Mouse (Mus musculus) limb, embryonic 11.5 days (tissue): ENCODE data around the gene Ttll5. TPM values are rescaled to one million over a fixed set of nuclear protein-coding genes. Genes with fewer than 3 reads are reported as not detected.

Experiments used
- ATAC-seq: fragments of 200-750 bp; cut with Nextera tagmentation; 2 replicates; pipeline ENCODE4 v1.8.0; 2017; ENCODE audit warnings: low read depth; ENCODE audit not compliant: insufficient number of reproducible peaks, low FRiP score, low TSS enrichment
- DNase-seq: peaks from one replicate; pipeline ENCODE4 v3.0.0-alpha.2; 2015; ENCODE audit warnings: low spot score
- H3K27ac ChIP-seq: fragments of 300-500 bp; sonication (generic); replicated peaks from 2 replicates; pipeline ENCODE4 v1.5.1; 2014; ENCODE audit warnings: low read depth, mild to moderate bottlenecking, low read length
- H3K27me3 ChIP-seq: fragments of 300-500 bp; sonication (generic); 2 replicates; pipeline ENCODE4 v1.6.1; 2014; ENCODE audit warnings: mild to moderate bottlenecking, low read length, mixed read lengths; ENCODE audit not compliant: control insufficient read depth, insufficient read depth
- H3K36me3 ChIP-seq: fragments of 300-500 bp; sonication (generic); 2 replicates; pipeline ENCODE4 v1.6.1; 2014; ENCODE audit warnings: mild to moderate bottlenecking, low read length, moderate library complexity, mixed read lengths; ENCODE audit not compliant: control insufficient read depth, insufficient read depth
- H3K4me1 ChIP-seq: fragments of 300-500 bp; sonication (generic); 2 replicates; pipeline ENCODE4 v1.6.1; 2014; ENCODE audit warnings: low read length, mixed read lengths; ENCODE audit not compliant: control insufficient read depth, insufficient read depth
- H3K4me2 ChIP-seq: fragments of 300-500 bp; sonication (generic); 2 replicates; pipeline ENCODE4 v1.6.1; 2014; ENCODE audit warnings: low read depth, mild to moderate bottlenecking, moderate library complexity; ENCODE audit not compliant: severe bottlenecking
- H3K4me3 ChIP-seq: fragments of 300-500 bp; sonication (generic); 2 replicates; pipeline ENCODE4 v1.5.1; 2014; ENCODE audit warnings: low read depth, low read length
- H3K9ac ChIP-seq: fragments of 300-500 bp; sonication (generic); 2 replicates; pipeline ENCODE4 v1.6.1; 2014; ENCODE audit warnings: mild to moderate bottlenecking, low read length
- H3K9me3 ChIP-seq: fragments of 300-500 bp; sonication (generic); 2 replicates; pipeline ENCODE4 v1.6.1; 2016; ENCODE audit warnings: low read length; ENCODE audit not compliant: control insufficient read depth
- WGBS: fragments of 180-500 bp; shearing (Covaris S2); extraction: QIAGEN DNeasy Blood & Tissue Kit; methylation state at CpG from one replicate; pipeline ENCODE4 v1.1.7; 2014; 5-methylcytosine and 5-hydroxymethylcytosine counted together
- polyA plus RNA-seq: library from polyadenylated mRNA; unstranded; fragments of >200 nt; fragmentation: Nextera tagmentation; extraction: Ambion mirVana; gene quantifications from 2 replicates; pipeline ENCODE4 v1.2.1, GENCODE M21; 2014

The Ttll5 gene
- polyA plus RNA-seq, 1 experiment from 2014 or later, result 22.4 TPM

DNA sequence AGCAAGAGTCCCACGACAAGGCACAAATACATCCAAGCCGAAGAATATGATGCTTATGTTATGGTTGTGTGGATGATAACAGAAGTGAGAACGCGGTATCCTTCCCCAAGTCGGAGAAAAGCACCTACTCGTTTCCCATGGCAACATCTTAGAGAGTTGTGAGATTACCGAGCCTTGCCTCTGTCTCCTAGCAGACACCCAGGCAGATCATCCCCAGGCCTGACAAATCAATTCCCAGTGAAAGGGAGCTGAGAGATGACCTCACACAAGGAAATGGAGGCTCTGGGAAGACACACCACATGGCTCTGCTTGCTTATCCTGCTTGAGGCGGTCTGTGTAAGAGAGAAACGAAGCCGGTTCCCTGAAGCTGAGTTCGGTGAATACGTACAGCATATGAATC is 250.2 kb downstream of the Ttll5 start:
- Histone ChIP-seq H3K9ac (no peak overlapping the region), H3K4me1 (peaks cover 25% of the 10 kb centered on the region), H3K27ac (no peak overlapping the region), H3K9me3 (peaks cover 4% of the 10 kb centered on the region), H3K27me3 (no peaks in the 10 kb centered on the region), H3K4me3 (no peak overlapping the region), H3K36me3 (no peaks in the 10 kb centered on the region), H3K4me2 (no peak overlapping the region)
- 89% methylated on average over 12 of the region's 12 CpGs for WGBS
- ATAC-seq (no peak), DNase-seq (no peak)

DNA sequence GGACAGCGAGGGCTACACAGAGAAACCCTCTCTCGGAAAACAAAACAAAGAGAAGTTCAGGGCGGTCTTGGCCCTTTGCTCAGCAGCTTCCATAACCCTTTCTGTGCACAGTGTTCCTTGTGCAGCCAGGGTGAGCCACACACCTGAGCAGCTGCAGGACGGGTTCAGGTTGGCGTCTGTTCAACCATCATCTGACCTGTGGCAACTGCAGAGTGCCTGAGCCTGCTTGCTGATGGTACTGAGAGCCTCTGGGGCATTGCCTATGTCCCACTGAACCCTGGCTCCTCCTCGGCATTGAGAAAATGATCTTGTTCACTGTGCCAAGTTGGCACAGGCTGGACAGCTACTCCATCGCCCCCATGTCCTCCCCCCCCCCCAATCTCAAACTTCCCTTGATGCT is 250.9 kb downstream of the Ttll5 start:
- H3K4me2 ChIP-seq, result no peak overlapping the region; the same call in 1 of the 2 replicates

DNA sequence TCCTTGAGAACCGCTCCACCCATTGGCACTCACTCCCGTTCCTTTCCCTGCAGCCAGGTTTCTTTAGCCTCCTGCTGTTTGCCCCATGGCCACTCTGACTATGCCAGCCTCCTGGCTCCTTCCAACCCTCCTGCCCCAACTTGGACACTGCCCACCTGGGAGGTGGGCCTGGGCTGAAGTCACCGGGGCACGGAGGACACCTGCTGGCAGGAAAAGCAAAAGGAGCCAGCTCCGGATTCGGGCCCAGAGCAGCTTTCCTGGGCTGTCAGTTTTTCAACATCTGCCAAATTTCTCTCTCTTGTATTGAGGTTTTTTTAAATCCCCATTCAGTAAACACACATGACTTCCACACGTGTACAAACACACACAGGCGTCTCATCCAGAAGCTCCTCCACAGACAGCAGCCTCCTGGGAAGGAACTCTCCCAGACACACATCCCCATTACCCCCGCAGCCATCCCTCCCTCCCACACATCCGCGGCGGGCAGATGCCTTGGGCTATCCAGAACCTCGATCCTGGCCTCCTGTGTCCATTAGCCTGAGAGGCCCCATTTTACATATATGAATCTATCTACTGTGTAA is 252.0 kb downstream of the Ttll5 start:
- Histone ChIP-seq H3K9me3 (peaks cover 4% of the 10 kb centered on the region), H3K36me3 (no peaks in the 10 kb centered on the region), H3K27me3 (no peaks in the 10 kb centered on the region), H3K4me1 (peaks cover 25% of the 10 kb centered on the region), H3K27ac (no peak overlapping the region), H3K4me3 (peak overlapping the region; percentile 55), H3K4me2 (peak overlapping the region; percentile 85), H3K9ac (peak overlapping the region; percentile 46)
- DNase-seq (peak; percentile 58), ATAC-seq (no peak)
- WGBS, result 7% methylated on average over 13 of the region's 13 CpGs

More for the DNA sequence above, 250.9 kb downstream of the Ttll5 start:
- Histone ChIP-seq H3K27ac (no peak overlapping the region), H3K9ac (no peak overlapping the region), H3K4me1 (peaks cover 25% of the 10 kb centered on the region), H3K27me3 (no peaks in the 10 kb centered on the region), H3K36me3 (no peaks in the 10 kb centered on the region), H3K9me3 (peaks cover 4% of the 10 kb centered on the region), H3K4me3 (no peak overlapping the region)
- no peak for ATAC-seq
- DNase-seq, result no peak
- WGBS, result 97% methylated on average over 7 of the region's 7 CpGs

DNA sequence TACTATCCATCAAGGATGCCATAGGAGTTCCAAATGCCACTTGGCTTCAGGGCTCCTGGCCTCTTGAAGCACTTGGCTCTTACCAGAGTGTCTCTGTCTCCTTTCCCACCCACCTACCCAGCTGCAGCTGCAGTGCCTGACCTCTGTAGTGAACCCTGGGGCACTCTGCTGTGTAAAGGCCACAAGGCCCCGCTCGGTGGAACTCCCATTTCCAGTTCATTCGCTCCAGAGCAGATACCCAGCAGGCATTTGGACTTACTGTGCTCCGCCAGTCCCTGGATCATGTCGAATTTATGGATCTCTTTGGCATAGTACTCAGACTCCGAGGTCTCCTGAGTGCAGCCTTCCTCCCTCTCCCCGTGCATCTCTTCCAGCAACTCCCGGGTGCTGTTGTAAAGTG is 252.9 kb downstream of the Ttll5 start:
- Histone ChIP-seq H3K4me2 (peak overlapping the region; percentile 85), H3K4me3 (peak overlapping the region; percentile 55), H3K4me1 (peaks cover 25% of the 10 kb centered on the region), H3K9me3 (no peaks in the 10 kb centered on the region), H3K27ac (no peak overlapping the region), H3K9ac (peak overlapping the region; percentile 61), H3K36me3 (no peaks in the 10 kb centered on the region), H3K27me3 (no peaks in the 10 kb centered on the region)
- ATAC-seq (no peak), DNase-seq (no peak)
- WGBS, result 13% methylated on average over 8 of the region's 8 CpGs

DNA sequence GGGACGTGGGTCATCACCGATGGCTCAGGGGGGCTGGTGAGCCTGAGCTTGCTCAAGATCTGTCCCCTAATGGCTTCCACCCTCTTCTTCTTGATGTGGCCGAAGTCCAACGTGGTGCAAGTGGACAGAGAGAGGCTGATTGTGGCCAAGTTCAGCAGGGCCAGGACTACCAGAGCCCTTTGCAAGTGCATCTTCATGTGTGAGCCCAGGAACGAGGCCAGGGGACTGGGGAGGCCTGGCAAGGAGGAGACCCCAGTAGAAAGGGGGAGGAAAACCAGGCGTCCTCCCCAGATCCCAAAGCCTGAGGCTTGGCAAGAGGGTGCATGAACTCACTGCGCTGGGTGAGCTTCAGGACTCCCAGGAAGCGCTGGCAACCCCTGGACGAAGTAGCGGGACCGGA is 253.3 kb downstream of the Ttll5 start:
- WGBS, result 21% methylated on average over 11 of the region's 11 CpGs
- Histone ChIP-seq H3K9me3 (no peaks in the 10 kb centered on the region), H3K9ac (peak overlapping the region; percentile 61), H3K36me3 (no peaks in the 10 kb centered on the region), H3K27ac (no peak overlapping the region; the same call in 1 of the 2 replicates), H3K4me1 (peaks cover 25% of the 10 kb centered on the region), H3K4me3 (peak overlapping the region; percentile 55), H3K27me3 (no peaks in the 10 kb centered on the region), H3K4me2 (peak overlapping the region; percentile 85)
- peak; percentile 50 for DNase-seq
- no peak for ATAC-seq

DNA sequence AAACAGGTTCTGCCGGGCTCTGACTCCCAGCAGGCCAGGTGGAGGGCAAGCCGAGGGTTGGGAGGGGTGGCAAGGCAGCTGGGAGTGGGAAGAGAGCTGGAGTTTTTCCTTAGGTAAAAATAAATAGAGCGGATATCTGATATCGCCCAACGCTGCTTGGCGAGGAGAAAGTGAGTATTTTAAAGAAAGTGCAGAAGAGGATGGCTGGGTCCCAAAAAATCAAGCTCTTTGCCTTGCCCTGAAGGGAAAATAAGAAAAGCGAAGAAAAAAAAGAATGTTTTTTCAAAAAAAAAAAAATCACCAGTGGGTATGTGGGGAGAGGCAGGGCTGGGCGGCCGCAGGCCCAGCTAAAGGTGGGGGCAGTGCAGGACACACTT is 253.7 kb downstream of the Ttll5 start:
- 13% methylated on average over 9 of the region's 9 CpGs for WGBS
- Histone ChIP-seq H3K4me1 (peaks cover 28% of the 10 kb centered on the region), H3K27me3 (no peaks in the 10 kb centered on the region), H3K4me2 (peak overlapping the region; percentile 85), H3K36me3 (no peaks in the 10 kb centered on the region), H3K4me3 (peak overlapping the region; percentile 55), H3K9ac (peak overlapping the region; percentile 61), H3K9me3 (no peaks in the 10 kb centered on the region), H3K27ac (peak overlapping the region; percentile 97)
- ATAC-seq (no peak), DNase-seq (peak; percentile 36)

DNA sequence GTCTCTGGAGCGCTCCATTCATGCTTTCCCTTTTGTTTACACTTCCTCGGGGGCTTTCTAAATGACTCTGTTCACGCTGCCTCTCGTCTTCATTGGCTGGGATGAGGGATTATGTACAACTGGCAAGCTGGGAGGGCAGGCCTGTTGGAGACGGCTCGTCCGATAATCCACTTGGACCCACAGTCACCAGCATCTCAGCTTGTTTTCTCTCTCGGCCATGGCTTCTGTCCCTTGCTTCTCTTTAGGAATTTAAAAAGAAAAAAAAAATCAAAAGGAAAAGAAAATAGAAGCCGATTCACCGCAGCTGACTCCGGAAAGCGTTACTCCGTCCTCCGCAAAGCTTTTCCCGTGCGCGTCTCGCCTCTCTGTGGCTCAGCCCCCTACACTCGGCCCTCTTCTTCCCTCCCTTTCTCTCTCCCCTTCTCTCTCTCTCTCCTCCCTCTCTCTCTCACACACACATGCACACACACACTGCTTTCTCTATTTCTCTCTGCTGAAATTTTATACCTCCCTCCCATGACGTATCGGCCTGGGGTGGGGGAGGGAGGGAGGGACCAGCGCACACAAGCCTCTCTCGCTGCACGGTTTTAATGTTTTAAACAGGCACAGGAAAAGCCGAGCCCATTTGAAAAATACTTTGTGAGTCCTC is 254.2 kb downstream of the Ttll5 start, which contains the start of gene Tgfb3:
Gene Tgfb3 (minus strand): TSS at position 489 of the 649 bp plus-strand sequence.
- peak within 1 kb of the TSS; percentile 55 for H3K4me3 ChIP-seq
- H3K9me3 ChIP-seq, result no peaks in the 10 kb centered on the region
- peak within 1 kb of the TSS; percentile 97 for H3K27ac ChIP-seq
- ATAC-seq, result peak; percentile 89
- no peaks in the 10 kb centered on the region for H3K36me3 ChIP-seq
- DNase-seq, result peak; percentile 82
- peaks cover 27% of the 10 kb centered on the region for H3K4me1 ChIP-seq
- H3K27me3 ChIP-seq, result no peaks in the 10 kb centered on the region
- H3K9ac ChIP-seq, result peak within 1 kb of the TSS; percentile 85
- under 1% methylated on average over 25 of the region's 25 CpGs for WGBS
- peak within 1 kb of the TSS; percentile 85 for H3K4me2 ChIP-seq

DNA sequence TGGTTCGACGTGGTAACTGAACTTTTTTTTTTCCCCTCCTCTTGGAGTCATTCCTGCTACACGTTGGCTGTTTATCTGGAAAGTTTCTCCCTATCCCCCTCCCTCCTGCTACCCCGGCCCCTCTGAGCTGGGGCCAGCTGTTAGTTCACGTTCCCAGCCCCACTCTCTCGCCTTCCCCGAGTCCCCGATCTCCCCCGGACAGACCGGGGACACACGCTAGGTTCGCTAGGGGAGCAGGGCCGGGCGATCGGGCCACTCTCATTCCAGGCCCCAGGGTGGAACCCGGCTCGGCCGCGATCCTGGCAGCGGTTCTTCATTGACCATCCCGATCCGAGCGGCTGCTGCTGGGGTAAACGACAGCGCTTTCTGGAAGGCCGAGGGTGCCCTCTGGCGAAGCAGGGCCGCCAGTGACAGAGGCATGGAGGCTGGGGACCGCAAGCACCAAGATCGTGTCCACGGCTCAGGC is 254.8 kb downstream of the Ttll5 start:
- DNase-seq (peak; percentile 95), ATAC-seq (peak; percentile 64)
- Histone ChIP-seq H3K9ac (peak overlapping the region; percentile 85), H3K4me3 (peak overlapping the region; percentile 55), H3K27ac (peak overlapping the region; percentile 97), H3K9me3 (no peaks in the 10 kb centered on the region), H3K36me3 (no peaks in the 10 kb centered on the region), H3K4me2 (peak overlapping the region; percentile 85), H3K27me3 (no peaks in the 10 kb centered on the region), H3K4me1 (peaks cover 27% of the 10 kb centered on the region)
- 1% methylated on average over 31 of the region's 31 CpGs for WGBS
